Mouse (Mus musculus) lung, postnatal 36 days (tissue): Measurements from ENCODE around the gene Map6.

Source experiments
- DNase-seq: peaks from one replicate; pipeline ENCODE4 v3.0.0; 2022; ENCODE audit warnings: mixed read lengths

The Map6 gene

GRCm38 (mm10) chr7:99267897-99268505 is 754 bp downstream of the Map6 start:
- DNase-seq = peak; percentile 71

GRCm38 (mm10) chr7:99268506-99268900 is 1.3 kb downstream of the Map6 start:
- DNase-seq = no peak

- no peak for DNase-seq
Measured at GRCm38 (mm10) chr7:99268951-99269945, 2.0 kb downstream of the Map6 start.

GRCm38 (mm10) chr7:99271630-99272029 is 4.4 kb downstream of the Map6 start:
- DNase-seq = no peak

- DNase-seq = no peak
Measured at GRCm38 (mm10) chr7:99275131-99275530, 7.9 kb downstream of the Map6 start.

GRCm38 (mm10) chr7:99276679-99277078 is 9.4 kb downstream of the Map6 start:
- DNase-seq = no peak

GRCm38 (mm10) chr7:99278309-99278708 is 11.1 kb downstream of the Map6 start:
- DNase-seq = no peak

- no peak for DNase-seq
Measured at GRCm38 (mm10) chr7:99279586-99279985, 12.3 kb downstream of the Map6 start.

- DNase-seq = no peak
Measured at GRCm38 (mm10) chr7:99287287-99287686, 20.0 kb downstream of the Map6 start.

- no peak for DNase-seq
Measured at GRCm38 (mm10) chr7:99290008-99290407, 22.8 kb downstream of the Map6 start.

- no peak for DNase-seq
Measured at GRCm38 (mm10) chr7:99290925-99291324, 23.7 kb downstream of the Map6 start.

- DNase-seq = peak; percentile 59
Measured at GRCm38 (mm10) chr7:99294198-99294780, 27.0 kb downstream of the Map6 start.

GRCm38 (mm10) chr7:99295104-99295503 is 27.9 kb downstream of the Map6 start:
- no peak for DNase-seq

GRCm38 (mm10) chr7:99300650-99301175 is 33.5 kb downstream of the Map6 start:
- DNase-seq = no peak

- DNase-seq = peak; percentile 12
Measured at GRCm38 (mm10) chr7:99304029-99304428, 36.8 kb downstream of the Map6 start.

GRCm38 (mm10) chr7:99304949-99305372 is 37.7 kb downstream of the Map6 start:
- DNase-seq = peak; percentile 90

- no peak for DNase-seq
Measured at GRCm38 (mm10) chr7:99305688-99306087, 38.4 kb downstream of the Map6 start.

GRCm38 (mm10) chr7:99306640-99307039 is 39.4 kb downstream of the Map6 start:
- no peak for DNase-seq

- DNase-seq = peak; percentile 46
Measured at GRCm38 (mm10) chr7:99311433-99311832, 44.2 kb downstream of the Map6 start.

GRCm38 (mm10) chr7:99312058-99312457 is 44.8 kb downstream of the Map6 start:
- DNase-seq = no peak

- peak; percentile 62 for DNase-seq
Measured at GRCm38 (mm10) chr7:99312671-99313143, 45.5 kb downstream of the Map6 start.

- no peak for DNase-seq
Measured at GRCm38 (mm10) chr7:99313253-99313652, 46.0 kb downstream of the Map6 start.

GRCm38 (mm10) chr7:99314565-99314964 is 47.3 kb downstream of the Map6 start:
- DNase-seq = peak; percentile 63
